Mouse (Mus musculus) lung, postnatal 14 days (tissue): ENCODE results near the gene D6Wsu163e.

ENCODE experiments used
- DNase-seq: peaks from one replicate; pipeline ENCODE4 v3.0.0; 2021

The D6Wsu163e gene

GRCm38 (mm10) chr6:126939487-126940171 lies at the start of gene D6Wsu163e, which contains the start of gene Rad51ap1:
TSS of gene D6Wsu163e (plus strand) at chr6:126939962.
TSS of gene Rad51ap1 (minus strand) at chr6:126939587.
- peak; percentile 94 for DNase-seq

DNA sequence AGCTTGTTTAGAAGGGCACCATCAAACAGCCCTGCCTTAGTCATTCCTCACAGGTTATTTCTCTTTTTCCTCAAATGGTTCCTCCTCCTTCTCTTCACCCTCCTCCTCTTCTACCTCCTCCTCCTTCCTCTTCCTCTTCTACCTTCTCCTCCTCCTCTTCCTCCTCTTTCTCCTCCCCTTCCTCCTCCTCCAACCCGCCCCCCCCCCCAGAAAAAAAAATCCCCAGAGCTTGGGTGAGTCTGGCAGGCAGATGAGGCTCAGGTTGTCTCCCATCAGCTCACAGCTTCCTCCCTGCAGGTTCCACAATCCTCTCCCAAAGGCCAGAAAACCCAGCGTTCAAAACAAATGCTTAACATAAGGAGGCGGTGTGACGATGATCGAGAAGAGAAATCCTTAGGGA lies 32.4 kb upstream of the D6Wsu163e start:
- DNase-seq, result no peak

DNA sequence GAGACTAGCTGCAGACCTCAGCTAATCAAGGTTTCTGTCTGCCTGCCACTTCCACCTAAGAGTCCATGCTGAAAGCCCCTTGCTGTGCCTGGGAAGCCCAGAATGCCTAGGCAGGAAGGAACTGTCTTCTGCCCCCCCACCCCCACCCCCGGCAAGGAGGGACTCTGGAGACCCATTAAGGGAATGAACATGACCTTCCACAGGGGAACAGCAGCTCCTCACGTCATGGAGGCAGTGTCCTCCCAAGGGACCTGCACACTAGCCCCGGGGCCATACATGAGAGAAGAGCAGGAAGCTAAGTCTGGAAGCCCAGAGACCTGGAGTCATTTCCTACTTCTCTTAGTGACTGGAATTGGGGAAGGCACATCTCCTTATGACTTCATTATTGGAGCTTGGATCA lies 31.9 kb upstream of the D6Wsu163e start:
- DNase-seq, result no peak

- DNase-seq, result no peak
Measured at GRCm38 (mm10) chr6:126910727-126911126, 29.0 kb upstream of the D6Wsu163e start.

GRCm38 (mm10) chr6:126914928-126915327 lies 24.8 kb upstream of the D6Wsu163e start:
- no peak for DNase-seq

- DNase-seq, result peak; percentile 38
Measured at GRCm38 (mm10) chr6:126921111-126921881, 18.5 kb upstream of the D6Wsu163e start, which contains the start of gene Dyrk4. TSS of gene Dyrk4 (minus strand) at chr6:126921839.

- no peak for DNase-seq
Measured at GRCm38 (mm10) chr6:126932896-126933295, 6.9 kb upstream of the D6Wsu163e start.

DNA sequence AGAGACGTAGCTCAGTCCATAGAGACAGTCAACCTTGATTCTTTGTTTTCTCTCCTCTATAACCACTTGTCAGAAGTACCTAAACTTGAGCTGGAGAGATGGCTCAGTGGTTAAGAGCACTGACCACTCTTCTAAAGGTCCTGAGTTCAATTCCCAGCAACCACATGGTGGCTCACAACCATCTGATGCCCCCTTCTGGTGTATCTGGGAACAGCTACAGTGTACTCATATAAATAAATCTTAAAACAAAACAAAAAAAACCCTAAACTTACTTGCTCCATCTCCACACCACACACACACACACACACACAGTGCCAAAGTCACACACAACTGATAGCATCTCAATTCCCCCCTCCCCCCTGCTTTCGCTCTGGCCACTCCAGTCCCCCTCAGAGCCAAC lies 1.7 kb upstream of the D6Wsu163e start:
- DNase-seq, result no peak

GRCm38 (mm10) chr6:126938853-126939486 lies 792 bp upstream of the D6Wsu163e start:
- DNase-seq, result no peak

- no peak for DNase-seq
Measured at GRCm38 (mm10) chr6:126940451-126940850, 689 bp downstream of the D6Wsu163e start.

GRCm38 (mm10) chr6:126948336-126948735 lies 8.6 kb downstream of the D6Wsu163e start:
- DNase-seq, result no peak

- peak; percentile 86 for DNase-seq
Measured at GRCm38 (mm10) chr6:126955734-126956133, 16.0 kb downstream of the D6Wsu163e start.

DNA sequence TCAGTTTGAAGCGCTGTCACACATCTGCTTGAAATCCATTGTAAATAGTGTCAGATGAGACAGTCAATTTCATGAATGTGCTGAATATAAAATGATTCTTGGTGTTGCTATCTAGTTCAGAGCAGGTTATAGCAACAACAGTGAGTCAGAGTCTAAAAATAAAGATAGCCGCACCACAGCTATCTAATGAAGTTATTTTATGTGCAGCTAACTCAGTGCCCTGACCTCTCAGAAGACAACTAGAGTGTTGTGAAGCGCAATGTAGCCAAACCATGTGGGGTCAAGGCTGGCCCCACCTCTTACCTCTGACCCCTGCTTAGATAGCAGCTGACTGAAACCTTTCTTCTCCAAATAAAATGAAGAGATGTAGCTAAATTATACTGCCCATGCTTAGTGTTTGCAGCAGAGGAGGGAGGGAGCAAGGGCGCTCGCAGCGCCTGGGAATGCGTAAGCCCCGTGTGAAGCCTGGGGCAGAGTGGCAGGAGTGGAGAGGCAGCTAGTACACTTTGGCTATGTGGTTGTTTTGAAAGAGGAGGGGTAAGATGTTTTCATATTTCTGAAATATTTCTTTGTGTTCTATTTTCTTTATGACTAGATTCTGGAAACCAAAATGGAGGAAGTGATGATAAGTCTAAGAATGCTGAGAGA lies 21.7 kb downstream of the D6Wsu163e start:
- DNase-seq, result no peak

GRCm38 (mm10) chr6:126962709-126963108 lies 22.9 kb downstream of the D6Wsu163e start:
- DNase-seq, result no peak

GRCm38 (mm10) chr6:126963426-126963825 lies 23.7 kb downstream of the D6Wsu163e start:
- DNase-seq, result no peak

- no peak for DNase-seq
Measured at GRCm38 (mm10) chr6:126966241-126967026, 26.7 kb downstream of the D6Wsu163e start.

DNA sequence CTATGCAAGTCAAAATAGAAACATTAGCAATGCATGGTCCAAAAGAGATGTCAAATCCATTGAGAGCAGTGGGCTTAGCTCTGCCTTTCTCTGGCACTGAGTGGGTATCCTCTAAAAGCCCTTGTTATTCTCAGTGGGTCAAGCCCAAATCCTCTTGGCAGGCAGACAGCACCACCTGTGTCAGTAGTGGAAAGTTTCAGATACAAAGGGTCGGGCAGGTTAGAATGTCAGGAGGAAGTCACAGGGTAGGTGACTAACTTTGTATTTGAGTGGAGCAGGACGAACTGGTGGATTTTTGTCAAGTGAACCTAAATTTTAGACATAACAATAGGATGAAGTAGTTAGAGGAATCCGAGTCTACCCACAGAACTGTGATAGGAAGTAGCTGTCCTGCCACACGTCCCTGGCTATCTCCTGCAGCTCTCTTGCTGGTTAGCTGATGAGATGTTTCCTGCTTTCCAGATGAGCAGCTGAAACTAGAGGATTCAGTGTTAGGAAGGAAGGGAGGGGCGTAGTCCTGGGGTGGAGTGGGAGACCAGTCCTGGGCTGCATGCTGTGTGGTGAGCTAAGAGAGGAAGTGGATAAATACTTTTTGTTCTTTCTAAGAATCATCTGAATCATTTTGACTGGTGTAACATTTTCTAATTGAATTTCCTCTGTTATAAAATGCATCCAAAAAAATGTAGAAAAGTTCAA lies 41.9 kb downstream of the D6Wsu163e start:
- peak; percentile 4 for DNase-seq

DNA sequence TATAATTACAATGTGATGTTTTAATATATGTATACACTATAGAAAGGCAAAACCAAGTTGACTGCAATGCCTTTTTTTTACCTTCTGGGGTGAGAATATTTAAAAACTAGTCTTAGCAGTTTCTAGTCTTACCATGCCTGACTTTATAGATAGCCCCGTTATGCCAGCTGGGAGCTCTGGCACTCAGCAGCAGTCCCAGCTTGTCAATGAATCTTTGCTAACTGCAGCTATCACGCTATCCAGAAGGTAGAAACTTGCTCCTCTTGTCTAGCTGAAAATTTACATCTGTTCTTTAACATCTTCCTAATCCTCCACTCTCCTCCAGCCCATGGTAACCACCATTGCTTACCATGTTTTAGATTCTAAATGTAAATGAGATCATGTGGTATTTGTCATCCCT lies 53.9 kb downstream of the D6Wsu163e start:
- DNase-seq, result no peak

DNA sequence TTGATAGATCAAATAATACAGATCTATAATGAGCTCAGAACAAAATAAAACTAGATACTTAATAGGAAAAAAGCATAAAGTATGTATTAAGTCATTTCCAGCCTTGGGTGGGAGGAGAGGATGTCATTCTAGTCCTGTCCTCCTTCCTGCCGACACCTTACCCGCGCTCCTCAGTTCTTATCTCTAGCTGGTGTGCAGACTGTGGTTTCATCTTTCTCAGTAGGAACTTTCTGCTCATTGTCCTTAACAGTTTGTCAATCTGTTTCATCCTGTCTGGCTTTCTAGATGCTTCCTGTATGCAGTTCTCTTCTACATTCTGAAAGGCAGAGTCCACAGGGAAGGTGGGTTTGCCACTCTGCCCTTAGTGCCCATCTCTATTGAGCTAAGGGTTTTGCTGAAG lies 55.7 kb downstream of the D6Wsu163e start:
- DNase-seq, result no peak

- DNase-seq, result peak; percentile 9
Measured at GRCm38 (mm10) chr6:126996399-126996798, 56.6 kb downstream of the D6Wsu163e start.

DNA sequence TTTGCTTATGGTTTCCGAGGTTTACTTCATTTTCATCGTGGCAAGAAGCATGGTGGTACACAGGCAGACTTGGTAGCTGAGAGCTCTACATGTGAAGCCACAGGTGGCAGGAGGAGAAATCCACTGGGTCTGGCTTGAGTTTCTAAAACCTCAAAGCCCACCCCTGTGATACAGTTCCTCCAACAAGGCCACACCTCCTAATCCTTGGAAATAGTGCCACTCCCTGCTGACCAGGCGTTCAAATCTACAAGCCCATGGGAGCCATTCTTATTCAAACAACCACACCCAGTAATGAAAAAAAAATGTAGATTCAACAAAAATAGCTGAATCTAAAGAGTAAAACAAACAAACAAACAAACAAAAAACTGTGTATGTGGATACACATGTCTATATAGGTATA lies 65.9 kb downstream of the D6Wsu163e start:
- DNase-seq, result no peak

DNA sequence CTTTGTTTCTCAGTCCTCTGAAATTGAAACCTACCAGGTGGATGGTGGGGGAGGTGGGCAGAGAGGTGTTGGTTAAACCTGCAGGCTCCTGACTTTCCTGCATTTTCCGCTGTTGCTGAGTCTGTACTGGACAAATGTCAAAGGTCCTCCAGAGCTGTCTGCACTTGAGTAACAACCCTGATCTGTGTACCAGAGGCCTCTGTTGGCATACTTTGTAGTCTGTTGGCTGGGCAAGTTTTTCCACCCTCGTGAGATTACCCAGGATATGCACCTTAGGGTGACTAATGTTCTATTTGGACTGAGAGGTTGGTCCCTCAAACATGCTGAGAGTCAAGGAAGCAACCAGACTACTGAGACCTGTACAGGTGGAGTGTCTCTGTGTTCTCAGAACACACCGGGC lies 66.8 kb downstream of the D6Wsu163e start:
- DNase-seq, result no peak
